Mouse (Mus musculus): ENCODE measurements around the gene Lmna.

The Lmna gene

GRCm38 (mm10) chr3:88500655-88501365, 8.9 kb downstream of the Lmna start:
- DNase-seq (ENCODE audit: low read depth): no peak

GRCm38 (mm10) chr3:88500087-88500486, 9.7 kb downstream of the Lmna start:
- DNase-seq (ENCODE audit: low read depth): no peak

GRCm38 (mm10) chr3:88499580-88499979, 10.2 kb downstream of the Lmna start:
- no peak for DNase-seq (ENCODE audit: low read depth)

GRCm38 (mm10) chr3:88495741-88496415, 13.9 kb downstream of the Lmna start:
- no peak for DNase-seq (ENCODE audit: low read depth)

GRCm38 (mm10) chr3:88494836-88495628, 14.7 kb downstream of the Lmna start:
- peak; percentile 62 for DNase-seq (ENCODE audit: low read depth)

GRCm38 (mm10) chr3:88493706-88494582, 15.8 kb downstream of the Lmna start:
- DNase-seq (ENCODE audit: low read depth): no peak

- DNase-seq (ENCODE audit: low read depth): no peak
Measured at GRCm38 (mm10) chr3:88487396-88487795, 22.4 kb downstream of the Lmna start.

- no peak for DNase-seq (ENCODE audit: low read depth)
Measured at GRCm38 (mm10) chr3:88486887-88487286, 22.9 kb downstream of the Lmna start.

GRCm38 (mm10) chr3:88486043-88486442, 23.7 kb downstream of the Lmna start:
- DNase-seq (ENCODE audit: low read depth): no peak

GRCm38 (mm10) chr3:88484597-88485316, 25.0 kb downstream of the Lmna start:
- DNase-seq (ENCODE audit: low read depth): peak; percentile 71

- peak; percentile 90 for DNase-seq (ENCODE audit: low read depth)
Measured at GRCm38 (mm10) chr3:88483621-88484020, 26.1 kb downstream of the Lmna start.

- DNase-seq (ENCODE audit: low read depth): no peak
Measured at GRCm38 (mm10) chr3:88483141-88483540, 26.6 kb downstream of the Lmna start.

GRCm38 (mm10) chr3:88482336-88482735, 27.4 kb downstream of the Lmna start:
- no peak for DNase-seq (ENCODE audit: low read depth)

- DNase-seq (ENCODE audit: low read depth): no peak
Measured at GRCm38 (mm10) chr3:88481372-88482040, 28.2 kb downstream of the Lmna start.

GRCm38 (mm10) chr3:88480679-88481078, 29.1 kb downstream of the Lmna start:
- no peak for DNase-seq (ENCODE audit: low read depth)

GRCm38 (mm10) chr3:88479828-88480227, 29.9 kb downstream of the Lmna start:
- DNase-seq (ENCODE audit: low read depth): no peak

- DNase-seq (ENCODE audit: low read depth): no peak
Measured at GRCm38 (mm10) chr3:88479163-88479562, 30.6 kb downstream of the Lmna start.

GRCm38 (mm10) chr3:88477735-88478134, 32.0 kb downstream of the Lmna start:
- DNase-seq (ENCODE audit: low read depth): peak; percentile 90

GRCm38 (mm10) chr3:88476403-88476802, 33.4 kb downstream of the Lmna start:
- no peak for DNase-seq (ENCODE audit: low read depth)

GRCm38 (mm10) chr3:88473571-88473970, 36.2 kb downstream of the Lmna start:
- no peak for DNase-seq (ENCODE audit: low read depth)

GRCm38 (mm10) chr3:88473020-88473419, 36.7 kb downstream of the Lmna start:
- DNase-seq (ENCODE audit: low read depth): no peak

All from naive thymus-derived CD4-positive, alpha-beta T cell, adult 2 months (primary cell).